Mouse (Mus musculus) small intestine, adult 2 months (tissue): ENCODE measurements around the gene Atpif1. TPM values are rescaled to one million over a fixed set of nuclear protein-coding genes. Genes with fewer than 3 reads are reported as not detected.

Experiments used
- H3K27ac ChIP-seq: fragments of 200-500 bp; 2 replicates; pipeline ENCODE4 v1.5.1; 2012; ENCODE audit warnings: low read depth, low read length, control low read depth, inconsistent platforms; ENCODE audit not compliant: insufficient read depth
- H3K27me3 ChIP-seq: fragments of 200-500 bp; 2 replicates; pipeline ENCODE4 v1.6.1; 2012; ENCODE audit warnings: mild to moderate bottlenecking, moderate library complexity, low read length, inconsistent platforms; ENCODE audit not compliant: control insufficient read depth, insufficient read depth
- H3K36me3 ChIP-seq: fragments of 200-500 bp; 2 replicates; pipeline ENCODE4 v1.6.1; 2012; ENCODE audit warnings: mild to moderate bottlenecking, low read length, control low read depth, inconsistent platforms; ENCODE audit not compliant: control insufficient read depth, insufficient read depth
- H3K4me1 ChIP-seq: fragments of 200-500 bp; 2 replicates; pipeline ENCODE4 v1.6.1; 2012; ENCODE audit warnings: low read length, inconsistent platforms, mixed read lengths; ENCODE audit not compliant: control insufficient read depth, insufficient read depth, insufficient read length
- H3K4me3 ChIP-seq: fragments of 200-500 bp; 2 replicates; pipeline ENCODE4 v1.5.1; 2012; ENCODE audit warnings: low read depth, mild to moderate bottlenecking, control low read depth, inconsistent platforms, low read length, moderate library complexity
- CTCF ChIP-seq: fragments of 200-500 bp; IDR thresholded peaks from 2 replicates; pipeline ENCODE4 v1.5.1; 2012; ENCODE audit warnings: low read depth, mild to moderate bottlenecking, control low read depth, inconsistent platforms, low read length, moderate library complexity, mixed read lengths; ENCODE audit not compliant: insufficient replicate concordance, insufficient read length; ENCODE audit errors: extremely low read depth
- POLR2A ChIP-seq: fragments of 200-500 bp; IDR thresholded peaks from 2 replicates; pipeline ENCODE4 v1.6.1; 2012; ENCODE audit warnings: low read depth, mild to moderate bottlenecking, control low read depth, inconsistent platforms, low read length, moderate library complexity
- WGBS: fragments of 180-500 bp; shearing (Covaris S2); methylation state at CpG from one replicate; pipeline ENCODE4 v1.1.7; 2018; 5-methylcytosine and 5-hydroxymethylcytosine counted together
- polyA plus RNA-seq: library from polyadenylated mRNA; depleted of rRNA; stranded (reverse); fragments of >200 nt; gene quantifications from 2 replicates; pipeline ENCODE4 v1.2.3, GENCODE M21; 2012

The Atpif1 gene
- polyA plus RNA-seq, 1 experiment = 147 TPM

- no peak for TF ChIP-seq POLR2A
- no peak for TF ChIP-seq CTCF
- Histone ChIP-seq H3K27ac (no peak overlapping the region), H3K36me3 (peaks cover 42% of the 10 kb centered on the region), H3K27me3 (no peaks in the 10 kb centered on the region), H3K4me1 (peaks cover 4% of the 10 kb centered on the region; the same call in 1 of the 2 replicates), H3K4me3 (no peak overlapping the region)
- 78% methylated on average over 4 of the region's 4 CpGs for WGBS
Measured at GRCm38 (mm10) chr4:132541413-132541812, 8.0 kb upstream of the Atpif1 start.

GRCm38 (mm10) chr4:132539481-132539880 lies 6.0 kb upstream of the Atpif1 start:
- Histone ChIP-seq H3K27ac (no peak overlapping the region), H3K4me3 (no peak overlapping the region), H3K27me3 (no peaks in the 10 kb centered on the region), H3K4me1 (peaks cover 4% of the 10 kb centered on the region; the same call in 1 of the 2 replicates), H3K36me3 (peaks cover 36% of the 10 kb centered on the region)
- WGBS = 87% methylated on average over 5 of the region's 5 CpGs
- no peak for TF ChIP-seq POLR2A
- TF ChIP-seq CTCF = no peak

GRCm38 (mm10) chr4:132535406-132536121 lies 2.1 kb upstream of the Atpif1 start, which contains the start of gene Dnajc8:
Gene Dnajc8 (plus strand): TSS chr4:132535550.
- Histone ChIP-seq H3K4me1 (peaks cover 4% of the 10 kb centered on the region; the same call in 1 of the 2 replicates), H3K27ac (peak within 1 kb of the TSS; percentile 73), H3K4me3 (peak within 1 kb of the TSS; percentile 98), H3K27me3 (no peaks in the 10 kb centered on the region), H3K36me3 (peaks cover 20% of the 10 kb centered on the region)
- under 1% methylated on average over 60 of the region's 60 CpGs for WGBS
- TF ChIP-seq POLR2A (peak; percentile 70; the same call in 1 of the 2 replicates), CTCF (no peak)

- H3K27ac ChIP-seq = peak overlapping the region; percentile 97
- peak overlapping the region; percentile 73 for H3K4me3 ChIP-seq
- 2% methylated on average over 5 of the region's 5 CpGs for WGBS
- H3K36me3 ChIP-seq = peaks cover 15% of the 10 kb centered on the region
- no peak for TF ChIP-seq CTCF
- TF ChIP-seq POLR2A = no peak; the same call in 1 of the 2 replicates
- H3K4me1 ChIP-seq = peaks cover 6% of the 10 kb centered on the region; the same call in 1 of the 2 replicates
- no peaks in the 10 kb centered on the region for H3K27me3 ChIP-seq
Measured at GRCm38 (mm10) chr4:132532496-132532895, 963 bp downstream of the Atpif1 start.

- no peaks in the 10 kb centered on the region for H3K27me3 ChIP-seq
- H3K27ac ChIP-seq = no peak overlapping the region
- WGBS = 88% methylated on average over 20 of the region's 20 CpGs
- H3K36me3 ChIP-seq = peaks cover 15% of the 10 kb centered on the region
- peaks cover 5% of the 10 kb centered on the region; the same call in 1 of the 2 replicates for H3K4me1 ChIP-seq
- TF ChIP-seq POLR2A = no peak
- no peak for TF ChIP-seq CTCF
- H3K4me3 ChIP-seq = no peak overlapping the region
Measured at GRCm38 (mm10) chr4:132530033-132530804, 3.2 kb downstream of the Atpif1 start.

- H3K36me3 ChIP-seq = peaks cover 15% of the 10 kb centered on the region
- peaks cover 8% of the 10 kb centered on the region; the same call in 1 of the 2 replicates for H3K4me1 ChIP-seq
- no peak overlapping the region for H3K4me3 ChIP-seq
- 32% methylated on average over 4 of the region's 4 CpGs for WGBS
- no peaks in the 10 kb centered on the region for H3K27me3 ChIP-seq
- peak overlapping the region; percentile 4 for H3K27ac ChIP-seq
- TF ChIP-seq POLR2A (no peak), CTCF (no peak)
Measured at GRCm38 (mm10) chr4:132529344-132529743, 4.1 kb downstream of the Atpif1 start.

- 82% methylated on average over 8 of the region's 8 CpGs for WGBS
Measured at GRCm38 (mm10) chr4:132527917-132528522, 5.4 kb downstream of the Atpif1 start.

More at GRCm38 (mm10) chr4:132527917-132528522, 5.4 kb downstream of the Atpif1 start:
- H3K4me1 ChIP-seq = peaks cover 8% of the 10 kb centered on the region; the same call in 1 of the 2 replicates
- no peak overlapping the region for H3K4me3 ChIP-seq
- H3K36me3 ChIP-seq = peaks cover 15% of the 10 kb centered on the region
- no peak overlapping the region for H3K27ac ChIP-seq
- no peaks in the 10 kb centered on the region for H3K27me3 ChIP-seq
- TF ChIP-seq POLR2A (no peak), CTCF (no peak)
